Mouse (Mus musculus): ENCODE results near the gene Il17c. TPM values are rescaled to one million over a fixed set of nuclear protein-coding genes. Genes with fewer than 3 reads are reported as not detected.

Gene Il17c
- polyA plus RNA-seq, 1 experiment from 2014 or later = not detected

Small RNA genes within 50 kb of the gene (microRNA-seq; reads per million reads assigned to microRNA genes)
- gene Gm24366 = not detected

Other genes with a start within 250 kb of the Il17c start
- 8.0 and 9.2 TPM in 2 replicates for gene Zfpm1, start 139.9 kb upstream of the Il17c start, polyA plus RNA-seq (2016; fragmentation: Nextera tagmentation; extraction: Ambion mirVana)
- gene Trhr2, start 61.3 kb upstream of the Il17c start, polyA plus RNA-seq (2016; fragmentation: Nextera tagmentation; extraction: Ambion mirVana) = not detected in 2 replicates
- 41.4 and 43.0 TPM in 2 replicates for gene Zc3h18, start 45.4 kb upstream of the Il17c start, polyA plus RNA-seq (2016; fragmentation: Nextera tagmentation; extraction: Ambion mirVana)
- gene Cyba, start 10.9 kb downstream of the Il17c start, polyA plus RNA-seq (2016; fragmentation: Nextera tagmentation; extraction: Ambion mirVana) = 175 and 182 TPM in 2 replicates
- 22.8 and 24.1 TPM in 2 replicates for gene Mvd, start 21.4 kb downstream of the Il17c start, polyA plus RNA-seq (2016; fragmentation: Nextera tagmentation; extraction: Ambion mirVana)
- gene Snai3, start 38.7 kb downstream of the Il17c start, polyA plus RNA-seq (2016; fragmentation: Nextera tagmentation; extraction: Ambion mirVana) = 2.1 and 2.3 TPM in 2 replicates
- gene Rnf166, start 54.0 kb downstream of the Il17c start, polyA plus RNA-seq (2016; fragmentation: Nextera tagmentation; extraction: Ambion mirVana) = 33.7 and 39.7 TPM in 2 replicates
- gene Ctu2, start 54.1 kb downstream of the Il17c start, polyA plus RNA-seq (2016; fragmentation: Nextera tagmentation; extraction: Ambion mirVana) = 30.0 and 31.1 TPM in 2 replicates
- gene Piezo1, start 129.3 kb downstream of the Il17c start, polyA plus RNA-seq (2016; fragmentation: Nextera tagmentation; extraction: Ambion mirVana) = 25.5 and 27.8 TPM in 2 replicates
- gene Cdt1, start 146.0 kb downstream of the Il17c start, polyA plus RNA-seq (2016; fragmentation: Nextera tagmentation; extraction: Ambion mirVana) = 36.9 and 38.9 TPM in 2 replicates
- gene Aprt, start 154.9 kb downstream of the Il17c start, polyA plus RNA-seq (2016; fragmentation: Nextera tagmentation; extraction: Ambion mirVana) = 209 and 232 TPM in 2 replicates
- gene Galns, start 189.4 kb downstream of the Il17c start, polyA plus RNA-seq (2016; fragmentation: Nextera tagmentation; extraction: Ambion mirVana) = 12.7 and 13.5 TPM in 2 replicates
- gene Trappc2l, start 189.6 kb downstream of the Il17c start, polyA plus RNA-seq (2016; fragmentation: Nextera tagmentation; extraction: Ambion mirVana) = 45.1 and 45.8 TPM in 2 replicates
- not detected in 2 replicates for gene Pabpn1l, start 200.7 kb downstream of the Il17c start, polyA plus RNA-seq (2016; fragmentation: Nextera tagmentation; extraction: Ambion mirVana)